Mouse (Mus musculus): ENCODE data around the gene Myo18b. TPM values are rescaled to one million over a fixed set of nuclear protein-coding genes. Genes with fewer than 3 reads are reported as not detected.
A peak's percentile ranks its signal among the peaks of the same experiment; 100 is the strongest.

Gene Myo18b
- total RNA-seq, 1 experiment from 2014 or later, result 0.05 TPM

- no peak for ATAC-seq (replicated peaks; ENCODE audit: low read depth, poor library complexity, severe bottlenecking)
Observed at GRCm38 (mm10) chr5:112643533-112644272, 252.5 kb downstream of the Myo18b start.

DNA sequence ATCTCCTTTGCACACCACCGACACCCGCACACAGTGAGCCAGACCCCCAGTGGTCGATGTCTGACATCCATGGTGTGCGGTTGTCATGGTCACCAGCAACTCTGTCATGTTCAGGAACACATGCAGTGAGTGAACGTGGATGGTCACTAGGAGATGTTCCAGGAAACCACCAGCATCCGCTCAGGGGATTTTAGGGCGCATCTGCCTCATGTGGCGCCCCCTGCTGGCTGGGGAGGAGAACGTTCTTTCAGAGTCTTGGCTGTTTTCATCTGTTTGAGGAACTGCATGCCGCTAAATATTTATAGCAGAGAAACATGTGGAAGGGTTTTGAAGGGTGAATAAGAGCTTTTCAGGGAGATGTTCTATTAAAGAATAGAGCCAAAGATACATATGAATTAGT is 253.4 kb downstream of the Myo18b start:
- ATAC-seq (replicated peaks; ENCODE audit: low read depth, poor library complexity, severe bottlenecking), result no peak

GRCm38 (mm10) chr5:112641770-112642169 is 254.4 kb downstream of the Myo18b start:
- 0 out of 2 replicates have a peak, but pooled peaks have one; percentile 32 for ATAC-seq (replicated peaks; ENCODE audit: low read depth, poor library complexity, severe bottlenecking)

GRCm38 (mm10) chr5:112641131-112641530 is 255.0 kb downstream of the Myo18b start:
- ATAC-seq (replicated peaks; ENCODE audit: low read depth, poor library complexity, severe bottlenecking), result no peak

- peak; percentile 45 for ATAC-seq (replicated peaks; ENCODE audit: low read depth, poor library complexity, severe bottlenecking)
Observed at GRCm38 (mm10) chr5:112640651-112641050, 255.5 kb downstream of the Myo18b start.

Other genes with a start within 250 kb of the Myo18b start
- 26.0 and 27.2 TPM in 2 replicates for gene Grk3, start 119.4 kb upstream of the Myo18b start, total RNA-seq (2017)
- not detected in 2 replicates for gene Crybb2, start 173.8 kb upstream of the Myo18b start, total RNA-seq (2017)
- not detected in 2 replicates for gene Crybb3, start 185.2 kb upstream of the Myo18b start, total RNA-seq (2017)